Comparison of ENCODE assay signal across 9 mouse cellular contexts in the genomic region with DNA sequence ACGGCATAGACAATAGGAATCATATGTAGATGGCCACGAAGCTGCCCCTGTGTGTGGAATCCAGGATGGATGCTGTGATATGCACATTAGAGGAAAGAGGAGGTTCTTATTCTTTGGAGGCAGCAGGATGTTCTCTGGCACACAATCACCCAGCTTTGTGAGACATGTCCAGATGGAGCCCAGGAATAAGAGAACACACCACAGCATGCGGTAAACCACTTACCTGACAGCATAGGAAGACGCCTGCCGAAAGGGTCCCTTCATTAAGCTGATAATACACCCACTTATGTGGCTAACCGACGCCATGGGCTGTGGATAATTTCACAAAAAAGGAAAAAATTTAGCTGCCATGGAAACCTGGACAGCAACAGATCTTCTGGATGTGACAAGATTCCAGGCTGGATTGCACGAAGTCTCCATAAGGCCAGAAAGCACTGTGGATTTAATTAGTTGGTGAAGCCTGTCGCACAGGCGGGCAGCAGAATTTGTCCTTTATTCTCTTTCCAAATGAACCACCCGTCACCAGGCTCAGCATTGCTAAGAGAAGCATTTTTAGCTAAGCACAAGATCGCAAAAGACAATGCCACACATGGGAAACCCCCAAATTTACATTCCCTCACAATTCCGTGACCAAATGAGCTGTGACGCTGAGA.
A peak's percentile ranks its signal among the peaks of the same experiment; 100 is the strongest.
DNase-seq lines count a peak whose midpoint lies in the region; ATAC-seq and TF ChIP-seq lines count a peak whose summit lies in the region.
"Had no signal": no experiment of that assay in that cellular context is flagged by ENCODE, and none has a peak within 500 bp of the region (broad histone marks: within the 10 kb centered on the region; RNA-seq: fewer than 3 reads in every experiment).

No protein-coding gene starts in this region.

- no peak for TF ChIP-seq RAD21 in CH12.LX (IDR thresholded peaks at IDR 0.05; ENCODE audit: low read depth, low read length)

- no peak overlapping the region for H3K9ac ChIP-seq in CH12.LX (ENCODE audit: insufficient read depth, low read depth)

- TF ChIP-seq POLR2A in CH12.LX (IDR thresholded peaks at IDR 0.05; ENCODE audit: low read depth, low read length), result no peak

- DNase-seq in cerebellum, adult 9-10 months, result peak; percentile 21
- no peak for DNase-seq in CH12.LX (ENCODE audit: extremely low read depth)
- peak; percentile 11 to 15 for DNase-seq in frontal cortex, postnatal 14 days (ENCODE audit: low spot score in 2 of 2)
- DNase-seq in left cerebral cortex, adult 8-10 months (ENCODE audit: low spot score in 2 of 2), result peak; percentile 11 to 36
- no peak for DNase-seq in gastrocnemius, adult 8-10 months (ENCODE audit: low spot score in 2 of 2)
- no peak for DNase-seq in urinary bladder, postnatal 10 days (ENCODE audit: low spot score)
- no peak for DNase-seq in kidney, adult 18-20 months
- DNase-seq: adrenal gland, postnatal 14 days had no signal

- no peaks in the 10 kb centered on the region for H3K79me2 ChIP-seq in CH12.LX (replicated peaks; ENCODE audit: control insufficient read depth, extremely low read depth, insufficient read depth, poor library complexity, severe bottlenecking)

- H3K27ac ChIP-seq in CH12.LX (ENCODE audit: insufficient read depth, low read depth), result no peak overlapping the region

- no peak for TF ChIP-seq CTCF in CH12.LX (conservative IDR thresholded peaks at IDR 0.05 in 1 of 2, IDR thresholded peaks at IDR 0.05 in 1 of 2; ENCODE audit: low read depth in 2 of 2, low read length in 2 of 2)

- H3K4me1 ChIP-seq in CH12.LX (ENCODE audit: control insufficient read depth in 1 of 2, insufficient read depth in 2 of 2), result peaks cover 3 to 11% of the 10 kb centered on the region in 2 experiments; a peak in 1 of 4 replicates

- H3K4me2 ChIP-seq in CH12.LX (ENCODE audit: insufficient read depth, low read depth, poor library complexity, severe bottlenecking), result 0 out of 2 replicates have a peak overlapping the region, but pooled peaks have one; percentile 4

- no peak for TF ChIP-seq EP300 in CH12.LX (IDR thresholded peaks at IDR 0.05; ENCODE audit: low read length)

- no peak for ATAC-seq in cerebellum, adult (ENCODE audit: insufficient number of reproducible peaks, low FRiP score, low TSS enrichment)

- no peak overlapping the region for H3K4me3 ChIP-seq in CH12.LX (replicated peaks in 1 of 3; ENCODE audit: low read depth in 2 of 3, low read length in 2 of 3, poor library complexity in 1 of 3)

- H3K27me3 ChIP-seq in CH12.LX (replicated peaks), result no peaks in the 10 kb centered on the region

- dilution Hi-C loops in CH12.LX (cut with MboI; ENCODE audit: extremely low pct_ligation_motif_present, extremely low pct_unique_long_range_greater_than_20kb, low sequenced_read_pairs), result no loop called here

- in situ Hi-C loops in CH12.LX (cut with MboI; ENCODE audit: low pct_ligation_motif_present, low pct_unique_long_range_greater_than_20kb, low sequenced_read_pairs), result no loop called here

- H3K36me3 ChIP-seq in CH12.LX (replicated peaks in 1 of 2; ENCODE audit: control insufficient read depth in 1 of 2, insufficient read depth in 1 of 2, low read length in 1 of 2), result no peaks in the 10 kb centered on the region

- H3K9me3 ChIP-seq in CH12.LX (replicated peaks; ENCODE audit: low read length), result no peaks in the 10 kb centered on the region

TF ChIP-seq in CH12.LX, 34 proteins besides CTCF, POLR2A, EP300 and RAD21:
- no peak for TF ChIP-seq E2F4 (IDR thresholded peaks at IDR 0.05; ENCODE audit: insufficient replicate concordance, low read depth, low read length)
- no peak for TF ChIP-seq UBTF (IDR thresholded peaks at IDR 0.05; ENCODE audit: low read depth, low read length)
- TF ChIP-seq MAX (IDR thresholded peaks at IDR 0.05; ENCODE audit: low read length), result no peak
- no peak for TF ChIP-seq MAZ (IDR thresholded peaks at IDR 0.05; ENCODE audit: low read depth, low read length)
- TF ChIP-seq BHLHE40 (IDR thresholded peaks at IDR 0.05; ENCODE audit: low read depth, low read length), result no peak
- TF ChIP-seq KAT2A (IDR thresholded peaks at IDR 0.05; ENCODE audit: insufficient replicate concordance, low read length), result no peak
- no peak for TF ChIP-seq CHD2 (IDR thresholded peaks at IDR 0.05; ENCODE audit: low read length)
- TF ChIP-seq ETS1 (conservative IDR thresholded peaks at IDR 0.05; ENCODE audit: low read depth, low read length), result no peak
- TF ChIP-seq USF2 (conservative IDR thresholded peaks at IDR 0.05; ENCODE audit: low read depth, low read length), result no peak
- no peak for TF ChIP-seq ZC3H11A (IDR thresholded peaks at IDR 0.05; ENCODE audit: low read depth, low read length)
- no peak for TF ChIP-seq TBP (conservative IDR thresholded peaks at IDR 0.05; ENCODE audit: low read depth, low read length)
- no peak for TF ChIP-seq SIN3A (IDR thresholded peaks at IDR 0.05; ENCODE audit: low read length)
- no peak for TF ChIP-seq ZKSCAN1 (IDR thresholded peaks at IDR 0.05; ENCODE audit: borderline replicate concordance, low read depth, low read length)
- TF ChIP-seq MEF2A (IDR thresholded peaks at IDR 0.05; ENCODE audit: borderline replicate concordance, low read depth, low read length), result no peak

Comparison
In these comparisons a context has a peak if more than half of its experiments do, and no peak if none do; other contexts are left out.
1. DNase-seq: peak in cerebellum, adult 9-10 months (single experiment), frontal cortex, postnatal 14 days (2 of 2) and left cerebral cortex, adult 8-10 months (2 of 2); none in CH12.LX (single experiment), gastrocnemius, adult 8-10 months (0 of 2), urinary bladder, postnatal 10 days (single experiment) and kidney, adult 18-20 months (single experiment).